Mouse (Mus musculus) megakaryocyte, embryonic 14.5 days (primary cell): ENCODE measurements around the gene Ralgds.

Experiments
- FLI1 ChIP-seq: IDR thresholded peaks from 2 replicates; pipeline ENCODE4 v1.6.1; 2012; ENCODE audit warnings: low read length, inconsistent platforms, mixed read lengths
- GATA1 ChIP-seq: IDR thresholded peaks from 3 replicates; pipeline ENCODE4 v1.6.1; 2012; ENCODE audit warnings: mixed read lengths, low read length, inconsistent platforms, borderline replicate concordance

DNA sequence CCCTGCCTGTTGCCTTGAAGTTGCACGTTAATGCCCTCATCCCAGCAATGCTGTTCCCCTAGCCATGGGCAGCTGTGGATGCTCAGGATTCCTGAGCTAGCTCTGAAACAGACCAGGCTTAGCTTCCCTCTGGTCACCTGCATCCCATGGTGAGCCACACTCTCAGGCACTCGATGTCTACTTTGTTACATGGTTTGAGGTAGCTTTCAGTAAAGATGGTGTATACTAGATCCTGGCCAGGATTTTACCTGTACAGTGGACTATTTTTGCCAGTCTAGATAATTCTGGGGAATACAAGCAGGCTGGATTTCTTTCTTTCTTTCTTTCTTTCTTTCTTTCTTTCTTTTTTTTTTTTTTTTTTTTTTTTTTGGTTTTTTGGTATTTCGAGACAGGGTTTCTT is 7.1 kb upstream of the Ralgds start, which contains the start of gene Gm10134:
- TF ChIP-seq GATA1 (no peak), FLI1 (no peak)
